Mouse (Mus musculus) liver, postnatal 0 days (tissue): ENCODE data around the gene Nln.

ENCODE experiments used
- CTCF ChIP-seq: sonication (generic); IDR thresholded peaks from 2 replicates; pipeline ENCODE4 v1.5.1; 2016; ENCODE audit warnings: antibody characterized with exemption, low read depth
- EP300 ChIP-seq: IDR thresholded peaks from 2 replicates; pipeline ENCODE4 v1.6.1; 2016; ENCODE audit warnings: antibody characterized with exemption, low read depth, mild to moderate bottlenecking

DNA sequence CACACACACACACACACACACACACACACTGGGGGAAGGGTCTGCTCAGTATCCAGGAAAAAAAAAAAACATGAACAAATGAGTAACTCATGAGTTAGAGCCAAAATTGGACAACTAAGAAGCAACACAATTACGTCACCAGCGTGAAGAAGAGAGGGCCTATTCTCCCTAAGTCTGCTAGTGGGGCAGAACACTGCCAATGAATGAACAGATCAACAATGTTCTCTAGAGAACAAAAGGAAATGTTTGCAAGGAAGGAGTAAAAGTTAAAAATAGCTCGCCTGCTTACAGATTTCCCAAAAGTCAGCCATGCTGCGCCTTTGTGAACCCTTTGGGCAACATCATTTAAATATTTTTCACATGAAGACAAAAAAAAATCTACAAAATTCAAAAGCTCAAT, 69.6 kb downstream of the Nln start:
- TF ChIP-seq CTCF = no peak
- TF ChIP-seq EP300 = no peak
